Mouse (Mus musculus) NIH3T3 (cell line): ENCODE data around the gene Mlx.
A peak's percentile ranks its signal among the peaks of the same experiment; 100 is the strongest.

Source experiments
- DNase-seq: peaks from one replicate; pipeline ENCODE4 v3.0.0-alpha.2; 2012; ENCODE audit warnings: low read depth

Gene Mlx

GRCm38 (mm10) chr11:101065002-101065401, 22.1 kb upstream of the Mlx start:
- DNase-seq: no peak

DNA sequence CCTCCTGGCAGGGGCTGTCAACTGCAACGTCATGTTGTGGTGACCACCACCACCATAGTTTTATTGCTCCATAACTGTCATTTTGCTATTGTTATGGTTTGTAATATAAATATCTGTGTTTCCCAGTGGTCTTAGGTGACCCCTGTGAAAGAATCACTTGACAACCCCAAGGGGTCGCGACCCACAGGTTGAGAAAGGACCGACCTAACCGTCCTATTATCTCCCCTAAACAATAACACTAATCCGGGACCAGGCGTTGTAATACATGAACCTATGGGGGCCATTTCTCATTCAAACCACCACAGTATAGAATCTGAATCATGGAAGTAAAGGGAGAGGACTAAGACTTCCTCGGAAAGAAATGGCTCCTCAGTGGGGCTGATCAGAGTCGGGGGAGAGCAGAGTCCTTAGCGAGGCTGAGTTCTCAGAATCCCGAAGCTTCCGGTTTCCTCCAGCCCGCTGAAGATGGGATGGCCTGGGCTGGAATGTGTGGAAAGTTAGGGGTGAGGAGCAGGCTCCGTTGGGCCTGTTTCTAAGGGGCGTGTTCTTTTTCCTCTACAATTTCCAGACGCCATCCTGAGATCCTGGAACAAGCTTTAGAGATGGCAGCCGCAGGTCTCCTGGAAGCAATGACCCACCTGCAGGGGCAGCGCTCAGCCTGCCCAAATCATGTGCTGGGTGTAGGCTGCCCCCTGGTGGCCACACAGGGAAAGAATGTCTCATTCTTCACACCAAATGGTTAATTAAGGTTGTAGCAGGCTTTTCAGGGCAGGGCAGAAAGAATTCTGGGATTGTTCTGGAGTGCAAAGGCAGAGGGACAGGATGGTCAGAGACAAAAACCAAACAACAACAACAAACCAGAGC, 20.3 kb upstream of the Mlx start:
- peak; percentile 90 for DNase-seq

DNA sequence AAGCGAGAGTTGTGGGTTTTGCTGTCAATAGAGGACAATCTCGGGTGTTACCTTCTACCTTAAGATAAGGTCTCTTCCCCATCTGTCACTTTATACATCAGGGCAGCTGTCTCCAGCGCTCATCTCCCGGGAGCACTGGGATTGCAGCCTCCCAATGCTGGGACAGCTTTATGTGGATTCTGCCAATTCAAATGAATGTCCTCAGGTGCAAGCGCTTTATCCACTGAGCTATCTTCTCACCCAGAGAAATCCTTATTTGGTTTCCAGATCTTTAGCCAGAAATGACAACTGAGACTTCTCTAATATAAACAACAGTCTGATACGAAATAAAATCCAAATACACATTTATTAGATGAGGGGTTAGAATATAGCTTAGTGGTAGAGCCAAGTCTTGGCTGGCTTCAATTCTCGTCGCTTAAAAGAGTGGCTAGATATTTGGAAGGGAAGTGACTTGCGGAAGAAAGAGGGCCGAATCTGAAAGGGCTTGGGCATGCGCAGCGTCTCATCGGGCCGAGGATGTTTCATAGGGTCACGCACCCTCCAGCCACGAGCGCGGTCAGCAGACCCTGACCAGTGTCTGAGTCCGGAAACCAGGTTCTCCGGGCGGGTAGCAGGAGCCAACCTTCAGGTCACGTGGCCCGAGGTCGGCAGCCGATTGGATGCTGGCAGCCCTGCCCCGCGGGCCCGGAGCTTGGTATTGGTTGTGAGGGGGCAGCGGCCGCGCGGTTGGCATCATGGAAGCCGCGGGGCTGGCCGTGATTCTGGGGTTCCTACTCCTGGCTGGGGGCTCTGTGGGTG, 17.5 kb upstream of the Mlx start, which contains the start of gene Naglu:
TSS of gene Naglu (plus strand) at position 622 of the 798 bp plus-strand sequence.
- DNase-seq: peak; percentile 96

DNA sequence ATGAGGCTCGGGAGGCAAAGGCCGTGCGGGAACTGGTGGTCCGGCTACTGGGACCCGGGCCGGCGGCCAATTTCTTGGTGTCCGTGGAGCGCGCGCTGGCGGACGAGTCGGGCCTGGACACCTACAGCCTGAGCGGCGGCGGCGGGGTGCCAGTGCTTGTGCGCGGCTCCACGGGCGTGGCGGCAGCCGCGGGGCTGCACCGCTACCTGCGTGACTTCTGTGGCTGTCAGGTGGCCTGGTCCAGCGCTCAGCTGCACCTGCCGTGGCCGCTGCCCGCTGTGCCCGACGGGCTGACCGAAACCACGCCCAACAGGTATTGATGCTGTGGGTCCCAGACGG, 16.9 kb upstream of the Mlx start:
- no peak for DNase-seq

GRCm38 (mm10) chr11:101070987-101071386, 16.1 kb upstream of the Mlx start:
- no peak for DNase-seq

DNA sequence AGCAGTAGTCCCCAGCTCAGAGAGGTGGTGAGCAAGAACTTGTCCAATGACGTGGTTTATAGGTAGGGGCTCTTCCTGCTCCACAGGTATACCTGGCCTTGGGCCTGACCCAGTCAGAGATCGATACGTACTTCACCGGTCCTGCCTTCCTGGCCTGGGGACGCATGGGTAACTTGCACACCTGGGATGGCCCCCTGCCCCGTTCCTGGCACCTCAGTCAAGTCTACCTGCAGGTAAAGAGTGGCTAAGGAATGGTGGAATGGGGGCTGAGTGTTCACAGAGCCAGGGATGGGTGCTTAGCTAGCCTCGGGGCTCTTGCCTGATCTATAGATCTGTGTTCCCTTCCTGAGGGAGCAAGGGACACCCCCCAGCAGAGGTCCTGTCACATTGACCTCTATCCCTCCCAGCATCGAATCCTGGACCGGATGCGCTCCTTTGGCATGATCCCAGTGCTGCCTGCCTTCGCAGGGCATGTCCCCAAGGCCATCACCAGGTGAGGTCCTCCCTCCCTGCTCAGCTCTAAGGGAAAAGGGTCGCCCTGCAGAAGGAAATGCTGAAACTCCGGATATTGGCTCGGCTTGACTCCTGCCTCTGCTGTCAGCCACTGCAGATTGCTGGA, 15.2 kb upstream of the Mlx start:
- no peak for DNase-seq

- DNase-seq: no peak
Measured at GRCm38 (mm10) chr11:101078121-101078520, 9.0 kb upstream of the Mlx start, which contains the start of gene Hsd17b1. Hsd17b1 (plus strand) TSS chr11:101078411.

GRCm38 (mm10) chr11:101079746-101080145, 7.3 kb upstream of the Mlx start:
- DNase-seq: no peak

DNA sequence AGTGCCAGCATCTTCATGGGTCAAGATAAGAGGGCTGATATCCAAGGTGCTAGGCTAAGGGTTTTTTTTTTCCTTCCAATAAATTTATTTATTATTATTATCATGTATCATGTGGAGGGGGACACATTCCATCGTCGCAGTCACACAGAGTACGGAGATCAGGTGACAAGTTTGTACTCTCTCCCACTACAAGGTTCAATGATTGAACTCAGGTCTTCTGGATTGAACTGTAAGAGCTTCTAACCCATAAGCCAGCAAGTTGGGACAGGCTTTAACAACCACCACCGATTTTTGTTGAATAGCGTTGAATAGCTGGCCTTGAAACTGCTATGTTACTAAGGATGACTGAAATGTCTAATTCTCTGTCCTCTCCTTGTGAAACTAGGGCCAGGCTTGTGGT, 6.7 kb upstream of the Mlx start:
- no peak for DNase-seq

DNA sequence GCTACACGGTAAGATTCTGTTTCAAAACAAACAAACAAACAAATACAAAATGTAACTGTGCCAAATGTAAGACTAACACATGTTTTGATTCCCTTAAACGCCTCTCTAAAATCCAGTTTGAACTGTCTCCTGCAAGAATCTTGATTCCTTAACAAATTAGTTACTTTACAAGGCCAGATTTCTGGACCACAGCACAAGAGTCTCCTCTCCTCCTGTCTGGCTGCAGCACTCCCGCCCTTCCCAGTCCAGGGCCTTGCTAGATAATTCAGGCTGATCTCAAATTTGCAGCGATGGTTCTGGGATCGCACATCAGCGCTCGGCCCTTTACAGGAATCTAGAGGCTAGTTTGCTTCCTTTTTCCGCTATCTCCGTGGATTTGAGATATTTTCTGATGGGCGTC, 5.4 kb upstream of the Mlx start:
- DNase-seq: peak; percentile 59

DNA sequence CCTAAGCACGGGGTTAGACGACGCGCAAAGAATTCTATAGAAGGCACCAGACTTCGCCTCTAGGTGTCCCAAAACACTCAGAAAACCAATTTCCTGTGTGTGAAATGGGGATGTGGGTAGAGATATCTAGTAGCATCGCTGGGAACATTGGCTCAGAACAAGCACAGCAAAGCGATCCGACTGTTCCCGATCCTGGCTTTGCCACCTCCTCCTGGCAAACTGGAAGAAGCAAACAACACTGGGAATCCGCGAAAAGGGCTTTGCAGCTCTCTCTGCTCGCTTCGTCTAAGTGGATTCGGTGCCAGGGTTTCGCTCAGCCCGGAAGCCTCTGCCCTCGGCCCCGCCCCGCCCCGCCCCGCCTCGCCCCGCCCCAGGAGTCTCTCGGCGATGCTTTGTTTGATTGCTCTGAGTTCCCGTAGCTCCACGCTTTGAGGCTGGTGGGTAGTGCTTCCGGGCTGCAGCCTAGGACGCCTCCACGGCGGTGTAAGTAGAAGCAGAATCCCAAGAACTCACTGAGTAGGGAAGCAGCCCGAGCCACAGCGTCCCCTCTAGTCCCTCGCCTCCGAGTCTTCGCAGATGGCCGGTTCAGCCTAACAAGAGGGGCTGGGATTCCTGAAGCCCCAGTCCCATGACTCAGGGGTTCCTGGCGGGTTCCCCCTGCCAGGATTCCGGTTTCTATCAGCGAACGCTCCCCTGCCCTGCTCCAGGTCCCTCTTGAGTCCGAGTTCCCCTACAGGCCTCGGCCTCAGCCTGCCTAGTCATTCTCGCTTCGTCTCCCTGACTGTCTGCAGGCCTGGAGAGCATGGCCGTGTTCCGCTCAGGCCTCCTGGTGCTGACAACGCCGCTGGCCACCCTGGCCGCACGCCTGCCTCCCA, 4.6 kb upstream of the Mlx start, which contains the start of gene Coasy:
TSS of gene Coasy (plus strand) at position 358 of the 875 bp plus-strand sequence.
- peak; percentile 93 for DNase-seq

DNA sequence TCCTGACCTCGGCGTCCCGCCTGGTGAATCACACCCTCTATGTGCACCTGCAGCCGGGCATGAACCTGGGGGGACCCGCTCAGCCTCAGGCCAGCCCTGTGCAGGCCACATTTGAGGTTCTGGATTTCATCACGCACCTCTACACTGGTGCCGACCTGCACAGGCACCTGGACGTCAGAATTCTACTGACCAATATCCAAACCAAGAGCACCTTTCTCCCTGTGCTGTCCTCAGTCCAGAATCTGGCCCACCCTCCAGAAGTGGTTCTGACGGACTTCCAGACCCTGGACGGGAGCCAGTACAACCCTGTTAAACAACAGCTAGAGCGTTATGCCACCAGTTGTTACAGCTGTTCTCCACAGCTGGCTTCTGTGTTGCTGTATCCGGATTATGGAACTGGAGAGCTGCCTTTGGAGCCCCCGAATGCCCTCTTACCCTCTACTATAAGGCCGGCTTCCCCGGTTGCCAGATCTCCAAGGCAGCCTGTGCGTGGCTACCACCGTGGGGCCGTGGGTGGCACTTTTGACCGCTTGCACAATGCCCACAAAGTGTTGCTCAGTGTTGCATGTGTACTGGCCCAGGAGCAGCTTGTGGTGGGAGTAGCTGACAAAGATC, 3.9 kb upstream of the Mlx start:
- peak; percentile 61 for DNase-seq

GRCm38 (mm10) chr11:101084246-101084645, 2.8 kb upstream of the Mlx start:
- DNase-seq: no peak

DNA sequence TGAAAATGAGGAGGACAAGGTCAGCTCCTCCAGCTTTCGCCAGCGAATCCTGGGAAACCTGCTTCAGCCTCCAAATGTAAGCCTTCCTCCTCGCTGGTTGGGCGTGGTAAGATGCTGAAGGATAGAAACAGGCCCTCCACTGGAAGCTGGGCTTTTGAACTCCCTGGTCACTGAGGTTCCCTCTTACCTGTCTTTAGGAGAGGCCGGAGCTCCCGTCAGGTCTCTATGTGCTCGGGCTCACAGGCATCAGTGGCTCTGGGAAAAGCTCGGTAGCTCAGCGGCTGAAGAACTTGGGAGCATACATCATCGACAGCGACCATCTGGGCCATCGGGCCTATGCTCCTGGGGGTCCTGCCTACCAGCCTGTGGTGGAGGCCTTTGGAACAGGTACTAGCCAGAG, 2.3 kb upstream of the Mlx start:
- no peak for DNase-seq

GRCm38 (mm10) chr11:101085617-101086322, 1.3 kb upstream of the Mlx start:
- no peak for DNase-seq

- no peak for DNase-seq
Measured at GRCm38 (mm10) chr11:101086323-101086674, 778 bp upstream of the Mlx start.

GRCm38 (mm10) chr11:101087682-101088055, 592 bp downstream of the Mlx start:
- peak; percentile 6 for DNase-seq

DNA sequence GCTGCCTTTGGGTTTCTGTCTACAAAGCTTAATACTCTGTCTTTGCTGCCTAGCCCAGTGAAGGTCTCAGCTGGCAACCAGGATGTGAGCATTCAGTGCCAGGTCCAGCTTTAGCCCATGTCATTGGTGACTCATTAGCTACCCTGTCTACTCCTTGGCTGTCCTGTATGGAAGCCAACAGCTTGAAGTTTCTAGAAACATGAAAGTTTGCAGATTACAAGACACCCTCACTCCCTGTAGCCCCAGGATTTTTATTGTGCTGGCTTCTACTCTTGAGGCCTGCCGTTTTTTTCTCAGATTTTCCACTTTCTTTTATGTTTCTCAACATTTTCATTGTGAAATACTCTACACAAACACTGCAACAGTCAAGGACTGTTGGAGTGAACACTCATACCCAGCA, 2.9 kb downstream of the Mlx start:
- DNase-seq: peak; percentile 19

GRCm38 (mm10) chr11:101094930-101095313, 7.8 kb downstream of the Mlx start:
- no peak for DNase-seq

DNA sequence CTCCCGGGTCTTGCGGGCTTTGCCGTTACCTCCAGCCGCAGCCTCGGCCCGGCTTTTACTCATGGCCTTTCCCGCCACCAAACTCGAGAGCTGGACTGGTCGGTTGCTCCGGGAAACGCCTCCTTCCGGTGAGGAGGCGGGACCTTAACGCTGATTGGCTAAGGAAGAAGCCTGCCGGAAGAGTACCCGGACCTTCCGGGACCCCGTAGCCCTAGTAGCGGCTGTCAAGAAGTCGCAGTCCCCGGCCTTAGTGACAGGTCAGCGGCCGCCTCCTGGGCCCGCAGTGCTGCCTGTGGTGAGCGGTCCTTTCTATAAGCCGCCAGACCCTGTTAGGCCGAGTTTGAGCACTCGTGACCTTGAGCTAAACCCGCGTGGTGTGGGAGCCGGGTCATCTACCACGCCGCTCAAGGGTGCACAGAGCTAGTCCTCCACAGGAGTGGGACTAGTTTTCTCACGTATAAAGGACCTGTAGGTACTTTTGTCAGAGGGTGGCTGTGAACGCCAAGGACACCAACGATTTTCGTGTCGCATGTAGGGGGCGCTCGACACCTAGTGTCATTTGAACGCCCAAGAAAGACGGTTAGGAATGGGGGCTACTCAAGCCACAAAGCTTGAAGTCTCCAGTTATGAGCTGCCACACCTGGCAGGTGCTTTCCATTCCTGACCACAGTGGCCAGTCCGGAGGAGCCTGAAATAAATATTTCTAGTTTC, 8.4 kb downstream of the Mlx start, which contains the start of gene Psmc3ip:
TSS of gene Psmc3ip (minus strand) at position 123 of the 711 bp plus-strand sequence.
- DNase-seq: peak; percentile 97
